Comparison of ENCODE assay signal across 25 mouse cellular contexts in the genomic region with DNA sequence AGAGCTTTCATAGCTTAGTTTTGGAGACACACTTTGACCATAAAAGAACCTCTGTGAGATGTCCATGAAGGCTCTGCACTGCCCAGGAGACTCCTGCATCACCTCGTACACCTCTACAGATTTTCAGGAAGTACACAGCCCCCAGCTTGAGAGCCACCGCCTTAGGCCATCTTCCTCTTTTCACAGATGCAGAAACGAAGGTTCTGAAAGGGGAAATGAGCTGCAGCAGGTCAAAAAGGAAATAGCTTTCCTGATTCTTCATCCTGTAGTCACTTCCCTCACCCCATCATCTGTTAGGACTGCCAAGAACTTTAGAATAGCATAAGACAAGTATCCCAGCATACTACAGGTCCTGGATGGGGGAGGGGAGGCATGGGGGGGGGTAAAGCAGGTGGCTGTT. TPM values are rescaled to one million over a fixed set of nuclear protein-coding genes. Genes with fewer than 3 reads are reported as not detected.
DNase-seq lines count a peak whose midpoint lies in the region; ATAC-seq and TF ChIP-seq lines count a peak whose summit lies in the region.
"Had no signal": no experiment of that assay in that cellular context is flagged by ENCODE, and none has a peak within 500 bp of the region (broad histone marks: within the 10 kb centered on the region; RNA-seq: fewer than 3 reads in every experiment).

No protein-coding gene starts in this region.

- no peaks in the 10 kb centered on the region for H3K36me3 ChIP-seq in CH12.LX (replicated peaks in 1 of 2; ENCODE audit: control insufficient read depth in 1 of 2, insufficient read depth in 1 of 2, low read length in 1 of 2)
- H3K36me3 ChIP-seq: forebrain, embryonic 10.5 days; heart, embryonic 13.5 days; kidney, embryonic 15.5 days; midbrain, embryonic 10.5 days; neural tube, embryonic 12.5 days had no signal

- no peak for TF ChIP-seq RAD21 in CH12.LX (IDR thresholded peaks at IDR 0.05; ENCODE audit: low read depth, low read length)

- no peak overlapping the region for H3K27ac ChIP-seq in CH12.LX (ENCODE audit: insufficient read depth, low read depth)
- H3K27ac ChIP-seq: forebrain, embryonic 10.5 days; heart, embryonic 13.5 days; kidney, embryonic 15.5 days; liver, embryonic 14.5 days; midbrain, embryonic 10.5 days; neural tube, embryonic 12.5 days had no signal

- peak overlapping the region; percentile 22; the same call in 1 of the 2 replicates for H3K4me2 ChIP-seq in CH12.LX (ENCODE audit: insufficient read depth, low read depth, poor library complexity, severe bottlenecking)
- H3K4me2 ChIP-seq: heart, embryonic 13.5 days; kidney, embryonic 15.5 days; neural tube, embryonic 12.5 days had no signal

- H3K9me3 ChIP-seq in CH12.LX (replicated peaks; ENCODE audit: low read length) = no peaks in the 10 kb centered on the region
- H3K9me3 ChIP-seq: forebrain, embryonic 10.5 days; heart, embryonic 13.5 days; kidney, embryonic 15.5 days; midbrain, embryonic 10.5 days; neural tube, embryonic 12.5 days had no signal

- H3K4me1 ChIP-seq in CH12.LX (ENCODE audit: control insufficient read depth in 1 of 2, insufficient read depth in 2 of 2) = peaks cover 3 to 36% of the 10 kb centered on the region in 2 experiments; a peak in 3 of 4 replicates
- H3K4me1 ChIP-seq: forebrain, embryonic 10.5 days; heart, embryonic 13.5 days; kidney, embryonic 15.5 days; midbrain, embryonic 10.5 days; neural tube, embryonic 12.5 days had no signal

- in situ Hi-C loops in CH12.LX (cut with MboI; ENCODE audit: low pct_ligation_motif_present, low pct_unique_long_range_greater_than_20kb, low sequenced_read_pairs) = no loop called here

- peak; percentile 80 for ATAC-seq in granulocyte monocyte progenitor cell, adult 5-6 weeks (replicated peaks; ENCODE audit: poor library complexity, severe bottlenecking)
- ATAC-seq in monocyte, adult 5-6 weeks (replicated peaks; ENCODE audit: insufficient number of reproducible peaks, low FRiP score, low TSS enrichment, poor library complexity, severe bottlenecking) = peak; percentile 79
- ATAC-seq: hindbrain, embryonic 16.5 days; intestine, postnatal 0 days had no signal

- no peak for TF ChIP-seq POLR2A in CH12.LX (IDR thresholded peaks at IDR 0.05; ENCODE audit: low read depth, low read length)

- DNase-seq in A20 (ENCODE audit: low read depth, low spot score) (peak; percentile 65), CH12.LX (ENCODE audit: extremely low read depth) (peak; percentile 41)
- DNase-seq in cerebellum, adult 9-11 months = no peak
- no peak for DNase-seq in cerebellum, adult 9-10 months
- DNase-seq in kidney, postnatal 36 days = no peak
- DNase-seq: adrenal gland, postnatal 36 days; cerebellum, postnatal 25 days; right cerebral cortex, adult 18-20 months; thymus, adult 2 months had no signal

- TF ChIP-seq CTCF in CH12.LX (conservative IDR thresholded peaks at IDR 0.05 in 1 of 2, IDR thresholded peaks at IDR 0.05 in 1 of 2; ENCODE audit: low read depth in 2 of 2, low read length in 2 of 2) = no peak

- no peaks in the 10 kb centered on the region for H3K79me2 ChIP-seq in CH12.LX (replicated peaks; ENCODE audit: control insufficient read depth, extremely low read depth, insufficient read depth, poor library complexity, severe bottlenecking)

- dilution Hi-C loops in CH12.LX (cut with MboI; ENCODE audit: extremely low pct_ligation_motif_present, extremely low pct_unique_long_range_greater_than_20kb, low sequenced_read_pairs) = no loop called here

- H3K27me3 ChIP-seq in CH12.LX (replicated peaks) = no peaks in the 10 kb centered on the region
- H3K27me3 ChIP-seq: neural tube, embryonic 12.5 days had no signal

- no peak overlapping the region for H3K4me3 ChIP-seq in CH12.LX (replicated peaks in 1 of 3; ENCODE audit: low read depth in 2 of 3, low read length in 2 of 3, poor library complexity in 1 of 3)
- H3K4me3 ChIP-seq: forebrain, embryonic 10.5 days; heart, embryonic 13.5 days; kidney, embryonic 15.5 days; midbrain, embryonic 10.5 days; neural tube, embryonic 12.5 days had no signal

- H3K9ac ChIP-seq in CH12.LX (ENCODE audit: insufficient read depth, low read depth) = no peak overlapping the region
- H3K9ac ChIP-seq: heart, embryonic 13.5 days; kidney, embryonic 15.5 days; liver, embryonic 14.5 days; neural tube, embryonic 12.5 days had no signal

- peak; percentile 64 for TF ChIP-seq EP300 in CH12.LX (IDR thresholded peaks at IDR 0.05; ENCODE audit: low read length)

TF ChIP-seq in CH12.LX, 34 proteins besides CTCF, POLR2A, EP300 and RAD21:
- TF ChIP-seq GABPA (IDR thresholded peaks at IDR 0.05; ENCODE audit: insufficient replicate concordance, low read depth, low read length) (no peak), CHD2 (IDR thresholded peaks at IDR 0.05; ENCODE audit: low read length) (no peak), MEF2A (IDR thresholded peaks at IDR 0.05; ENCODE audit: borderline replicate concordance, low read depth, low read length) (no peak), E2F4 (IDR thresholded peaks at IDR 0.05; ENCODE audit: insufficient replicate concordance, low read depth, low read length) (no peak)

RNA-seq across cellular contexts. Expression of gene Gm4779, which starts 23.9 kb away (rescaled TPM):
- not detected in 2 replicates for total RNA-seq in CH12.LX (2012; rRNA removed)
- total RNA-seq in CH12.LX (2014; rRNA removed) = not detected in 2 replicates
- not detected in 2 replicates for polyA plus RNA-seq in CH12.LX (2012; ENCODE audit: insufficient read length, low read depth)
- total RNA-seq in granulocyte monocyte progenitor cell, adult 5-6 weeks (2014; fragmentation: Nextera tagmentation) = not detected in 2 replicates
- total RNA-seq in granulocyte monocyte progenitor cell, adult 5-6 weeks (2017) = 0.43 and 4.0 TPM in 2 replicates
- 0.87 TPM in 1 of 3 replicates, not detected in the others for total RNA-seq in monocyte, adult 5-6 weeks (2017)
- total RNA-seq: adrenal gland, postnatal 36 days; gastrocnemius, adult 18-20 months; heart, postnatal 25 days; layer of hippocampus, postnatal 14 days; left cerebral cortex, postnatal 10 days had no signal
- polyA plus RNA-seq: forebrain, embryonic 10.5 days; hindbrain, embryonic 16.5 days; intestine, postnatal 0 days; small intestine, adult 2 months; stomach, embryonic 16.5 days had no signal

RNA-seq across cellular contexts. Expression of gene 8030474K03Rik, which starts 24.1 kb away (rescaled TPM):
- total RNA-seq in CH12.LX (2012; rRNA removed) = not detected in 2 replicates
- total RNA-seq in CH12.LX (2014; rRNA removed) = not detected in 2 replicates
- polyA plus RNA-seq in CH12.LX (2012; ENCODE audit: insufficient read length, low read depth) = not detected in 2 replicates
- not detected in 2 replicates for total RNA-seq in granulocyte monocyte progenitor cell, adult 5-6 weeks (2014; fragmentation: Nextera tagmentation)
- total RNA-seq in granulocyte monocyte progenitor cell, adult 5-6 weeks (2017) = 1.1 TPM in 1 of 2 replicates, not detected in the other
- not detected in 3 replicates for total RNA-seq in monocyte, adult 5-6 weeks (2017)
- total RNA-seq: adrenal gland, postnatal 36 days; gastrocnemius, adult 18-20 months; heart, postnatal 25 days; layer of hippocampus, postnatal 14 days; left cerebral cortex, postnatal 10 days had no signal
- polyA plus RNA-seq: intestine, postnatal 0 days; midbrain, embryonic 10.5 days; neural tube, embryonic 12.5 days had no signal

RNA-seq across cellular contexts. Expression of gene Cxcr3, which starts 36.2 kb away (rescaled TPM):
- not detected in 2 replicates for total RNA-seq in CH12.LX (2012; rRNA removed)
- total RNA-seq in CH12.LX (2014; rRNA removed) = not detected in 2 replicates
- polyA plus RNA-seq in CH12.LX (2012; ENCODE audit: insufficient read length, low read depth) = not detected in 2 replicates
- 0.45 TPM in 1 of 2 replicates, not detected in the other for total RNA-seq in granulocyte monocyte progenitor cell, adult 5-6 weeks (2014; fragmentation: Nextera tagmentation)
- 0.10 TPM in 1 of 2 replicates, not detected in the other for total RNA-seq in granulocyte monocyte progenitor cell, adult 5-6 weeks (2017)
- 7.3 to 17.0 TPM (median 10.8 TPM) in 3 replicates for total RNA-seq in monocyte, adult 5-6 weeks (2017)
- total RNA-seq: layer of hippocampus, postnatal 14 days; left cerebral cortex, postnatal 10 days had no signal
- polyA plus RNA-seq: midbrain, embryonic 10.5 days had no signal

Comparison
In these comparisons a context has a peak if more than half of its experiments do, and no peak if none do; other contexts are left out.
1. DNase-seq: peak in A20 (single experiment) and CH12.LX (single experiment); none in cerebellum, adult 9-11 months (single experiment), cerebellum, adult 9-10 months (single experiment) and kidney, postnatal 36 days (0 of 2).